Mouse (Mus musculus) retina, postnatal 1 day (tissue): ENCODE results near the gene Slc28a2.
"Not testable (repeated sequence)": the region's sequence is repeated elsewhere in the genome, so short reads cannot be mapped to it uniquely, and the experiment has no call there.

Source experiments
- DNase-seq: peaks from one replicate; pipeline ENCODE4 v3.0.0-alpha.2; 2012

Slc28a2 gene

GRCm38 (mm10) chr2:122426200-122426599 is at the start of gene Slc28a2:
TSS of gene Slc28a2 (plus strand) at chr2:122426477.
- not testable (repeated sequence) for DNase-seq

DNA sequence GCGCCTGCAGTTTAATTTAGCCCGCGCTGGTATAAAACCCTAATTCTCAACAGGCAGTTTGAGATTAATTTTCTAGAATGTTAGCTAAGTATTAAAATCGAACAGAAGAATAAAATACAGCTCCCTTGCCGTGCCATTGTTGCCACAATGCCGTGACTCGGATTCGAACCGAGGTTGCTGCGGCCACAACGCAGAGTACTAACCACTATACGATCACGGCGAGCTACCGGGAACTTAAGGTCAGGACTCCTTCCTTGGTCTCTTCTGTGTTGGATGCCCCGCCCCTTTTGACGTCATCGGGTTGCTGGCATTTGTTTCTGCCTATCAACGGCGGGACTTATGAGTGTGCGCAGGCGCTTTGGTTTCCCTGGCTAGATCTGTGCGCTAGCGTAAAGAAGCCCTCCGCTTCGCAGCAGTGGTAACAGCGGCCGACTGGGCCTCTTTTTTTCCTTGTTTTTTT is 49.0 kb upstream of the Slc28a2 start:
- peak; percentile 98 for DNase-seq

GRCm38 (mm10) chr2:122377751-122378246 is 48.5 kb upstream of the Slc28a2 start:
- peak; percentile 86 for DNase-seq

- peak; percentile 79 for DNase-seq
Observed at GRCm38 (mm10) chr2:122378421-122379291, 47.6 kb upstream of the Slc28a2 start.

- DNase-seq = no peak
Observed at GRCm38 (mm10) chr2:122379292-122379650, 47.0 kb upstream of the Slc28a2 start.

GRCm38 (mm10) chr2:122380768-122381311 is 45.4 kb upstream of the Slc28a2 start:
- DNase-seq = peak; percentile 88

DNA sequence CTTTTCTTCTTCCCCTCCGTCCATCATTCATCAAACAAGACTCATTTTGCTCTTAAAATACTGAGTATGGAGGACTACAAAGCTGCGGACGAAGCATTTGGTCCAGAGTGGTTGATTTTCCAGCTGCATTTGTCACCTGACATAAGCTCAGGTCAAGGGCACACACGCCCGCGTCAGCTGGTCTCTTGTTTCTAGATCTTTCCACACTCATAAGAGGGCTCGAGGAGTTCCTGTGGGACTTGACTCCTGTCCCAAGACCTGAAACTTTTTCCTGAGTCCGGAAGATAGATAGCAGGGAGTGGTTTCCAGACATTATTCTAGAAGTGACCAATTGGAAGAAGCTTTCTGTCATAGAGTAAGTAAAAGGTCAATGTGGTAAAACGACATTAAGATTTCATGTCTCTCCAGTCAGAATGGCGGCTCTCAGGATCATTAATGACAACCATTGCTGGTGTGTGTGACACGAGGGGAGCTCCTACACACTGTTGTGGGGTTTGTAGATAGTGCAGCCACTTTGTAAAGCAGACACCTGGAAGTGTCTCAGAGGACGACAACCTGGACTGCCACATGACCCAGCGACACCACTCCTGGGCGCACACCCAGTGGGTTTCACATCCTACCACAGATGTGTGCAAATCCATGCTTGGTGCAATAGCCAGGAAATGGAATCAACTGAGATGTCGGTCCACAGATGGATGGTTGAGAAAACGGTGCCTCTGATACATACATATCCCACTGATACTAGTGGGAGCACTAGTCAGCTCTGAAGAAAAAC is 44.8 kb upstream of the Slc28a2 start:
- DNase-seq = no peak

GRCm38 (mm10) chr2:122382121-122382520 is 44.2 kb upstream of the Slc28a2 start:
- DNase-seq = no peak

- no peak for DNase-seq
Observed at GRCm38 (mm10) chr2:122385095-122385494, 41.2 kb upstream of the Slc28a2 start.

DNA sequence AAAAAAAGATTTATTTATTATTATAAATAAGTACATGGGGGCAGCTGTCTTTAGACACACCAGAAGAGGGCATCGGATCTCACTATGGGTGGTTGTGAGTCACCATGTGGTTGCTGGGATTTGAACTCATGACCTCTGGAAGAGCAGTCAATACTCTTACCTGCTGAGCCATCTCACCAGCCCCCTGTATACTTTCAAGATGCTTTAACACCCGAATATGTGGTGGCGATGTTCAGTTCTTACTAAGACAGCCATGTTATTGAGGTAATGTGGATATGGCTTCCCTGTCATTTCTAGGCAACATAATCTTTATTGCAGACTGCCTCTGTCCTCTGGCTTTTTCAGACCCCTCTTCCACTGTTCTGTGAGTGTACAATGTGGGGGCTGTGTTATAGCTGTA is 39.1 kb upstream of the Slc28a2 start:
- not testable (repeated sequence) for DNase-seq

DNA sequence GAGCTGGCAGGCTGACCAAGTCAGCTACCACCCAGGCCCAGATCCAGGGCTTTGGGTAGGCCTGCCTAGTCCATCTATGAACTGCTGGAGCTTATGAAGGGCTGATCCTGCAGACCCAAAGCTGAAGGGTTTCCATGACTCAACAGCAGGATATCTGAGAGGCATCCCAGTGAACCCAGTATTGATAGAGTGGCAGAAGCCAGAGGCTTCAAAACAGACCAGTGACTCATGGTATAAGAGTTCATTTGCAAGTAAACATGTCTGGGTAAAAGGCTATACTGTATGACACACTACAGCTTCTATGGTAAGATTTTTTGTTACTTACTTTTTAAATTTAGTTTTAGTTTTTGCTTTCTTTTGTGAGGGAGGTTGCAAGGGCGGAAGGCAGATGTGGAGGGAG is 30.1 kb upstream of the Slc28a2 start:
- no peak for DNase-seq

GRCm38 (mm10) chr2:122407607-122408006 is 18.7 kb upstream of the Slc28a2 start:
- DNase-seq = no peak

DNA sequence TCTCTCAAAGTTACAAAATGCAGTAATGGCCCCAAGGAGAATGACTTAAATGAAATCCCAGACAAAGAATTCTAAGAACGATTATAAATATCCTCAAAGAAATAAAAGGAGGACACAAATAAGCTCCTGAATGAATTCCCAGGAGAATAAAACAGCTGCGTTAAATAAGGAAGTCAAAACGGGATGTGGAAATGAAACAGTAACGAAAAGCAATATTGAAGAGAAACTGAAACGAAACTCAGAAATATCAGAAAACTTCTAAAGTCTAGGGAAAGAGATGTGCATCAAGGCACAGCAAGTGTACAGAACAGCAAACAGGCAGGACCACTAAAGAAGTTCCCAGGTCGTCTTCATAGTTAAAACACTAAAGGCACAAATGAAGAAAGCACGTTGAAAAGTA is 17.3 kb upstream of the Slc28a2 start:
- DNase-seq = no peak

DNA sequence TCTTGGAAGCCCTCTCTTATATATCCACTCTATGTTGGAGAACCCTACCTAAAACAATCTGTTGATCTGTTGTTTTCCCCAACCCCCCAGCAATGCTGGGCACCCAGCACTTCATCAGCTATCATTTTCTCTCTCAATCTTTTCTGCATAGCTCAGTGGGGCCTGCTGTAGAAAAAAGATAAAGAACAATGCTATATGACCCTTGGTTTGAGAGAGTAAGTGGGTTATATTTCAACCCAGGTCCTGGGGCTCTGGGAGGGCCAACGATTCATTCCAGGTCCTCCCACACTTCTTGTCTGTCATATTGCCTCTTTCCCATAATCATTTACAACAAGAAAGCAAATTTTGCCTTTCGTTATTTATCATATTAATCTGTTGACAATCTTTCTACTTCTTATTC is 368 bp downstream of the Slc28a2 start:
- not testable (repeated sequence) for DNase-seq

DNA sequence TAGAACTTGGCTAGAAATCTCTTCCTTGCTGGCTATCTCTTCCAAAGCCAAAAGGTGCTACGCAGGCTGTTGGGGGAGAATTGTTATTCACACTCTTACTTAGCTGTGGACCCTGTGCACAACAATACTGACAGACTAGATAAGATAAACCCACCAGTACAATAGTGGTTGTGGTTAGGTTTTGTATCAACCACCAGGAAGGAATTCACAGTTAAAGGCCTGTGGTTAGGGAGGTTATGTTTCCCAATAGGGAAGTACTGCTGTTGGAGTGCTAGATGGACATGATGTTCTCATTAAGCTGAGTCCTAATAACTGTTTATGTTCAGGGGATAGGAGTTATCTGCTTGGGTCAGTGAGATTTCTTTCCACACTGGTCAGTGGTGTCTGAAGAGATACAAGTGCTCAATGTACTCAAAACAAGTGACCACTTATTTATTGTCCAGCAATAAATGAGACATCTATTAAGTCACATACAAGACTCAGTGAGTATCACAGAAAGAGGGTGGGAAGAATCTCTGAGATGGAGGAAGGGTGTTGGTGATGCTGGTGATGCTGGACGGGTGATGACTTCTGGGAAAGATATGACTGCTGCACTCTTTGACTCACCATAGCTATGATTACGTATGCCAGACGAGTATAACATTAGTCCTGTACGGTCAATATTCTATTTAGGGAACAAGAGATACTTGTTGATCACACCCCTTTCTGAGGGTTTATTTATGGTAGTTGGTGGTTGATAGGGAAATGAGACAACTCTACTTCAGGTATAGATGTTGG is 12.6 kb downstream of the Slc28a2 start:
- DNase-seq = not testable (repeated sequence)

- not testable (repeated sequence) for DNase-seq
Observed at GRCm38 (mm10) chr2:122440521-122440920, 14.2 kb downstream of the Slc28a2 start.

DNA sequence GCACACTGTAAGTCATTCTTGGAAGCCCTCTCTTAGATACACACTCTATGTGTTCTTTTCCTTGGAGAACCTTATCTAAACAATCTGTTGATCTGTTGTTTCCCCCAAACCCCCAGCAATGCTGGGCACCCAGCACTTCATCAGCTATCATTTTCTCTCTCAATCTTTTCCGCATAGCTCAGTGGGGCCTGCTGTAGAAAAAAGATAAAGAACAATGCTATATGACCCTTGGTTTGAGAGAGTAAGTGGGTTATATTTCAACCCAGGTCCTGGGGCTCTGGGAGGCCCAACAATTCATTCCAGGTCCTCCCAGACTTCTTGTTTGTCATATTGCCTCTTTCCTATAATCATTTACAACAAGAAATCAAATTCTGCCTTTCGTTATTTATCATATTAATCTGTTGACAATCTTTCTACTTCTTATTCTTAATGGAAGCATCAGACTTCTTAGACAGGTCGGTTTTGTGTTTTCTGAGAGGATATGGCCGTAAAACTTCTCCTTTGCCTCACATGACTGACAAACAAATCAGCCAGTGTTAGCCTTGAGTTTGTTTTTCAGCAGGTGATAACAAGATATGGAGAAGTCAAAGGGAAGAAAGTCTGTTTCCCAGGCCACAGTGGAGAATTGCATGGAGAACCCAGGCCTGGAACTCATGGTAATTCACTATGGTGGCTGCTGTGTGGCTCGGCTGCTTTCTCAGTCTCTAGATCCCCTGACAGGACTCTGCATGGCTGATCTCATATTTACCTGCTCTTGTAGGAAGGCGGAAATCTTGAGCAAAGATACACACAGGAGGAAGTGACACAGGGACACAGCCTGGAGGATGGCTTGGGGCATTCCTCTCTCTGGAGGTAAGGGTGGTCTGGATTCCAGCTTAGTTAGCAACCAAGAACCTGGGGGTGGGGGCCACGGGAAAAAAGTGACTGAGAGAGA is 15.0 kb downstream of the Slc28a2 start:
- no peak for DNase-seq

- DNase-seq = no peak
Observed at GRCm38 (mm10) chr2:122450351-122450750, 24.1 kb downstream of the Slc28a2 start.

- no peak for DNase-seq
Observed at GRCm38 (mm10) chr2:122452426-122452825, 26.1 kb downstream of the Slc28a2 start.

DNA sequence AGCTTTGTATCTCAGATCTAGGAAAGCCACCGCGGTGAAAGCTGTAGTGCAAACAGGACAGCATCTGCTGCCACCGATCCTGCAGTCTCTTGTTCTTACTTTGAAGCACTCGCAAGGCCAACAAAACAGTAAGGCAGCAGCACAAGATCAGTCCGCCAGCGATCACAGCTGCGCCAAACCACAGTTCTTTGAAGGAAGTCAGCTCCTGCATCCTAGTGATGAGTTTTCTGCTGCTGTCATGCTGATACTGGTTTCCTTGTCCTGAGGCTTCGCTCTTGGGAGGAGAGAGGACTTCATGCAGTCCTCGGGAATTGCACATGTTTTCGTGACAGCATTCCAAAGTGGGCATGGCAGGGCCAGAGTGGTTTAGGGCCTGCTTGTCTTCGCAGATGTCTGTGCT is 40.6 kb downstream of the Slc28a2 start:
- DNase-seq = no peak

DNA sequence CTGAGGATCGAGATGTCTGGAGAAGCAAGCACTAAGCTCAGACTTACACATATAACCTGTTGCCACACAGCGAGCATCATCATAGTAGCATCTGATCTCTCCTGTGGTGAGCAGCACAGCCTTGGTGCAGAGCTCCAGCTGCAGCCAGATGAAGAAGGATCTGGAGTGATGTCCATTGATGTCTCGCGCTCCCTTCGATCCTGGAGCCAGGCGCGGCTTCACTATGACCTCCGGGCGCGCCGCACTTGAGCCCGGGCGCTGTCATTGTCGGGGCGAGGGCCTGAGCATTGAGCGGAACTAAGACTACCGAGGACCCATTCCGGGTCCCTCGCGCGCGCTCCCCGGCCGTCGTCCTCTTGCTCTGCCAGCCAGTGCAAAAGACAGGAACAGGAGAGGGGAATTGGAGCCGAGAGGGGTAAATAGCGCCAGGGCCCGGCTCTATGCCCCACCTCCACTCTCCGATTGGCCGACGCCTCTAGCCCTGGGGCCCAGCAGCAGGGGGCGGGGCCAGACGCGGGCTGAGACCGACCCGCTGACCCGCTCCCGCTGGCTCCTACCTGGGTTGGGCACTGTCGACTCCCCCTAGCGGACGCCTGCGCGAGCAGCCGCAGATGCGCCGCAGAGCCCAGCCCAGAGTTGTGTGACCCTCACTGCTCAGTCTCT is 41.2 kb downstream of the Slc28a2 start:
- peak; percentile 97 for DNase-seq
